Mouse (Mus musculus): ENCODE measurements around the gene Rnf26. TPM values are rescaled to one million over a fixed set of nuclear protein-coding genes. Genes with fewer than 3 reads are reported as not detected.
A peak's percentile ranks its signal among the peaks of the same experiment; 100 is the strongest.

The Rnf26 gene
- polyA plus RNA-seq, 1 experiment from 2014 or later: 45.4 TPM

DNA sequence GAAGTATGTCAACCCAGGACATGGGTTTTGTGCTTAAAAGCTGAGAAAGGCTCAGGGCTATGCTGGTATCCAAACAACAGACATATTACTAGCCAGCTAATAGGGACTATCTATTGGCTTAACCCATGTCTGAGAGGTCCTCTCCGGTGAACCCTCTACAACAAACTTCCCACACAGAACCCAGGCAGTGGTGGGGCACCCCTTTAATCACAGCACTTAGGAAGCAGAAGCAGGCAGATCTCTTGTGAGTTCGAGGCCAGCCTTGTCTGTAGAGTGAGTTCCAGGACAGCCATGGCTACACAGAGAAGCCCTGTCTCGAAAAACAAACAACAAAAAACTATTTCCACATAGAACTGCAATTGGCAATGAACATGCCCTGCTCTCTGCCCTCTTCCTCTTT is 13.4 kb upstream of the Rnf26 start:
- H3K9me3 ChIP-seq (ENCODE audit: control insufficient read depth, low read length): no peaks in the 10 kb centered on the region
- WGBS: 84% methylated on average over 3 of the region's 3 CpGs
- H3K27ac ChIP-seq (ENCODE audit: low read length): peak overlapping the region; percentile 60; the same call in 1 of the 2 replicates
- ATAC-seq: no peak
- no peak overlapping the region for H3K4me2 ChIP-seq (ENCODE audit: low read depth, low read length)
- H3K4me1 ChIP-seq (ENCODE audit: control insufficient read depth, insufficient read depth, low read length): peaks cover 21% of the 10 kb centered on the region
- H3K9ac ChIP-seq (ENCODE audit: low read depth, low read length): no peak overlapping the region
- H3K27me3 ChIP-seq (replicated peaks; ENCODE audit: control insufficient read depth, insufficient read depth, low read length): no peaks in the 10 kb centered on the region
- no peaks in the 10 kb centered on the region for H3K36me3 ChIP-seq (ENCODE audit: control insufficient read depth, insufficient read depth, low read length)
- no peak overlapping the region for H3K4me3 ChIP-seq (ENCODE audit: low read length)

DNA sequence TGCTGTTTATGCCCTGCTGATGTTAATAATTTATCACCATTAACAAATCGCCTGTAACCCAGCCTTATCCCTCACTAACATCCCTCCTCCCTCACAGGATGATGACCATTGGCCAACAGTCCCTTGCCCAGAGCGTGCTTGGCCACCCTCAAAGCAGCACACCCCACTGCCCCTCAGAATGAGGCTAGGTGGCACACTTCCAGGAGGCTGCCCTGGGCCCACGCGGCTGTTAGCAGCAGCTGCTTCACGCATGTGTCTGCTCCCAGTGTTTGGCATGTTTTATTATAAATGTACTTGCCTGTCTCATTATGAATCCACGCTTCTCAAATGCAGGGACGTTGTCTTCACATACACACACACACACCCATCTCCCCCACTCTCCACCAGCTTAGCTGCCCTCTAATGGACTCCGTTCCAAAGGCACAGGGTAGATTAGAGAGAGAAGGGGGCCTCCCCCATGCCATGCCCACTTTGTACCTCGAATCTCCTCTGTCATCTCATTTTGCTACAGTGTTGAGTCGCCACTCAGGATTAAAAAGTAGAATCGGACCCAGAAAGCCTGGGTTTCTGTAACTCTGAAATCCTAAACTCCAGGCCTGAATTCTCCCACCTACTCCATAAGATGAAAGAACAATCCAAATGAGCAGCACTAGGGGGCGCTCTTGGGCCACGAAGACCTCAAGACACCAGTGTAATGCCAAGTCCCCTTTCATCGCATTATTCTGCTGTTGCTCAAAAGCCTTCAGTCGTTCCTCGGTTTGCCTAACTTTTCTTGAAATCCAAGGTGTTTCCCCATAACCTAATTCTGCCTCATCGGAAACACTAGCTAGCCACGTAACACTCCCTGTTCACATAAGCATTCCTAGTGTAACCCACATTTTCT is 12.5 kb upstream of the Rnf26 start:
- peak overlapping the region; percentile 50 for H3K9ac ChIP-seq (ENCODE audit: low read depth, low read length)
- WGBS: 27% methylated on average over 18 of the region's 18 CpGs
- H3K27ac ChIP-seq (ENCODE audit: low read length): peak overlapping the region; percentile 60; the same call in 1 of the 2 replicates
- no peaks in the 10 kb centered on the region for H3K9me3 ChIP-seq (ENCODE audit: control insufficient read depth, low read length)
- H3K4me2 ChIP-seq (ENCODE audit: low read depth, low read length): no peak overlapping the region
- 0 out of 2 replicates have a peak, but pooled peaks have one; percentile 30 for ATAC-seq
- H3K36me3 ChIP-seq (ENCODE audit: control insufficient read depth, insufficient read depth, low read length): no peaks in the 10 kb centered on the region
- no peaks in the 10 kb centered on the region for H3K27me3 ChIP-seq (replicated peaks; ENCODE audit: control insufficient read depth, insufficient read depth, low read length)
- H3K4me3 ChIP-seq (ENCODE audit: low read length): no peak overlapping the region
- H3K4me1 ChIP-seq (ENCODE audit: control insufficient read depth, insufficient read depth, low read length): peaks cover 17% of the 10 kb centered on the region

DNA sequence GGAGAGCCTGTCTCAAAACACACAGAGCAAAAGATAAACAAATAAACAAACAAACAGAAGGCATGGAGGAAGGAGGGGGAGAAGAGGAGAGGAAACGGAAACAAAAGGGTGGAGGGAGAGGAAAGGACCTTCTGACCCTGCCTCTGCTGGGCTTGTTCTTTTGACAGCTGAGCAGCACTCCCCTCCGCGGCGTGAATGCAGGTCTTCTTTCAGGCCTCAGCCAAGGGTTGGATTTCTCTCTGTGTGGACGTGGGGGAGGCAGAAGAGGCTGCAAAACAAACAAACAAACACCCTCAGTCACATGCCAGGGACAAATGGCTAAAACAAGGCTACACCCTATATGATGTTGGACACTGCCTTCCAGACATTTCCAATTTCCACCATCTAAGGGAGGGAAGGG is 11.7 kb upstream of the Rnf26 start:
- H3K4me2 ChIP-seq (ENCODE audit: low read depth, low read length): no peak overlapping the region
- H3K27me3 ChIP-seq (replicated peaks; ENCODE audit: control insufficient read depth, insufficient read depth, low read length): no peaks in the 10 kb centered on the region
- H3K27ac ChIP-seq (ENCODE audit: low read length): no peak overlapping the region
- WGBS: 57% methylated on average over 5 of the region's 5 CpGs
- H3K9ac ChIP-seq (ENCODE audit: low read depth, low read length): no peak overlapping the region
- H3K9me3 ChIP-seq (ENCODE audit: control insufficient read depth, low read length): no peaks in the 10 kb centered on the region
- ATAC-seq: no peak
- H3K4me3 ChIP-seq (ENCODE audit: low read length): no peak overlapping the region
- H3K36me3 ChIP-seq (ENCODE audit: control insufficient read depth, insufficient read depth, low read length): no peaks in the 10 kb centered on the region
- H3K4me1 ChIP-seq (ENCODE audit: control insufficient read depth, insufficient read depth, low read length): peaks cover 11% of the 10 kb centered on the region

DNA sequence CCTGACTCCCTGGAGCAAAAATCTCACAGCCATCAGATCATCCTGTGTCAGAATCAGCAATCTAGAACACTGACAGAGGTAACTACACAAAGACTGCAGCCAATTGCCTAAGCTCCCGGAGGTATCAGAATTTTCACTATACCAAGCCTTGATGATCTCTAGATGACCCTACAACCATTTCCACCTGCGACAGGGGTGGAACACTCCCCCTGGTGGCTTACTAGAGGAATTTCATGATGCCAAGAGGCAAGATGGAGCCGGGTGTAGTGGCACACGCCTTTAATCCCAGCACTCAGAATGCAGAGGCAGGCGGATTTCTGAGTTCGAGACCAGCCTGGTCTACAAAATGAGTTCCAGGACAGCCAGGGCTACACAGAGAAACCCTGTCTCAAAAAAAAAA is 11.0 kb upstream of the Rnf26 start:
- H3K27me3 ChIP-seq (replicated peaks; ENCODE audit: control insufficient read depth, insufficient read depth, low read length): no peaks in the 10 kb centered on the region
- H3K4me2 ChIP-seq (ENCODE audit: low read depth, low read length): no peak overlapping the region
- peaks cover 11% of the 10 kb centered on the region for H3K4me1 ChIP-seq (ENCODE audit: control insufficient read depth, insufficient read depth, low read length)
- no peaks in the 10 kb centered on the region for H3K9me3 ChIP-seq (ENCODE audit: control insufficient read depth, low read length)
- no peaks in the 10 kb centered on the region for H3K36me3 ChIP-seq (ENCODE audit: control insufficient read depth, insufficient read depth, low read length)
- no peak overlapping the region for H3K27ac ChIP-seq (ENCODE audit: low read length)
- 78% methylated on average over 6 of the region's 6 CpGs for WGBS
- ATAC-seq: no peak
- H3K4me3 ChIP-seq (ENCODE audit: low read length): no peak overlapping the region
- H3K9ac ChIP-seq (ENCODE audit: low read depth, low read length): no peak overlapping the region

DNA sequence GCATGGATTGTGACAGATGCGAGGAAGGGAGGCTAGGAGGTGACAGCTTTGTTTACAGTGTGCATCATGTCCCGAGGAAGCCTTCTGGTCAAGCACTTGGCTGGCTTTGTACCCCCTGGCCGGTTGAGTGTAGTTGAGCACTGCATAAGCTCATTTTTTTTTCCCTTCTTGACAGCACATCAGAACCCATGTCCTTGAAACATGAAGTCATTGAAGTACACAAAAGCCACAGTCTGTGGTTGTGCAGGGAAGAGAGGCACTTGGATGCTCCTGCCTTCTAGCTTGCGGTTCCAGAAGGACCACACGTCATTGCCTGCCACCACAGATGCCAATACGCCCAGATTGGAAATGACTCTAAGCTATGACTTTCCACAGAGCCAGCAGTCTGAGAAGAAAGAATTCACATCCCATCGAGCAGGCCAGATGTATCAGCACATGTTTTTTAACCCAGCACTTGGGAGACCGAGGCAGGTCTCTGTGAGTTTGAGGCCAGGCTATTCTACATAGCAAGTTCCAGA is 6.7 kb upstream of the Rnf26 start:
- Histone ChIP-seq H3K4me2 (ENCODE audit: low read depth, low read length) (no peak overlapping the region), H3K4me3 (ENCODE audit: low read length) (no peak overlapping the region), H3K9me3 (ENCODE audit: control insufficient read depth, low read length) (no peaks in the 10 kb centered on the region), H3K4me1 (ENCODE audit: control insufficient read depth, insufficient read depth, low read length) (no peaks in the 10 kb centered on the region), H3K27ac (ENCODE audit: low read length) (no peak overlapping the region), H3K27me3 (replicated peaks; ENCODE audit: control insufficient read depth, insufficient read depth, low read length) (no peaks in the 10 kb centered on the region), H3K36me3 (ENCODE audit: control insufficient read depth, insufficient read depth, low read length) (no peaks in the 10 kb centered on the region), H3K9ac (ENCODE audit: low read depth, low read length) (no peak overlapping the region)
- WGBS: 63% methylated on average over 8 of the region's 8 CpGs
- no peak for ATAC-seq

DNA sequence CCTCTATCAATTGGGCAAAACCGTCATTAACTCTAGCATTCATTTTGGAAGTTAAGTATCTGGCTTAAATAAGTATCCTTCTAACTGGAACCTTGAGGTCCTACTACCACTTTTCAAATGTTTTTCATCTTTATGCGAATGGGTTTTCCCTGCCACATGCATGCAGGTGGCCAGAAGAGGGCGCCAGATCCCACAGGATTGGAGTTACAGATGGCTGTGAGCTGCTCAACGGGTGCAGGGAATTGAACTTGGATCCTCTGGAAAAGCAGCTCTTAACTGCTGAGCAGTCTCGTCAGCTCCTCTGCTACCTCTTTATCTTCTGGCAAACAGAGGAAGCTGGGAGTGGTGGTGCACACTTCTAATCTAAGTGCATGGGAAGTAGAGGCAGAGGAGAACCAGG is 5.7 kb upstream of the Rnf26 start:
- H3K36me3 ChIP-seq (ENCODE audit: control insufficient read depth, insufficient read depth, low read length): no peaks in the 10 kb centered on the region
- H3K27me3 ChIP-seq (replicated peaks; ENCODE audit: control insufficient read depth, insufficient read depth, low read length): no peaks in the 10 kb centered on the region
- WGBS: 55% methylated on average over 5 of the region's 5 CpGs
- H3K27ac ChIP-seq (ENCODE audit: low read length): no peak overlapping the region
- H3K9ac ChIP-seq (ENCODE audit: low read depth, low read length): no peak overlapping the region
- no peak for ATAC-seq
- no peaks in the 10 kb centered on the region; the same call in 1 of the 2 replicates for H3K4me1 ChIP-seq (ENCODE audit: control insufficient read depth, insufficient read depth, low read length)
- H3K4me3 ChIP-seq (ENCODE audit: low read length): no peak overlapping the region
- no peak overlapping the region for H3K4me2 ChIP-seq (ENCODE audit: low read depth, low read length)
- H3K9me3 ChIP-seq (ENCODE audit: control insufficient read depth, low read length): no peaks in the 10 kb centered on the region

DNA sequence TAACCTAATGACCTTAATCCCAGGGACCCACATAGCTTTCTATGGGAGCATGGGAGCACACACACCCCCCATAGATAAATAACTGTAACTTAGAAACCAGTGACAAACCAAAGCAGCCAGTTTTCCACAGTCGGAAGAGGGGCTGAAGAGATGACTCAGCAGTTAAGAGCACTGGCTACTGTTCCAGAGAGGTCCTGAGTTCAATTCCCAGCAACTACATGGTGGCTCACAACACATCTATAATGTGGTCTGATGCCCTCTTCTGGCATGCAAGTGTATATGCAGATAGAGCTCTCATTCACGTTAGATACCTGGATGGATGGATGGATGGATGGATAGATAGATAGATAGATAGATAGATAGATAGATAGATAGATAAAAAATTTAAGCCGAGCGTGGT is 2.9 kb upstream of the Rnf26 start:
- Histone ChIP-seq H3K9ac (ENCODE audit: low read depth, low read length) (no peak overlapping the region), H3K4me1 (ENCODE audit: control insufficient read depth, insufficient read depth, low read length) (no peaks in the 10 kb centered on the region; the same call in 1 of the 2 replicates), H3K27ac (ENCODE audit: low read length) (no peak overlapping the region), H3K4me2 (ENCODE audit: low read depth, low read length) (no peak overlapping the region), H3K36me3 (ENCODE audit: control insufficient read depth, insufficient read depth, low read length) (no peaks in the 10 kb centered on the region), H3K9me3 (ENCODE audit: control insufficient read depth, low read length) (no peaks in the 10 kb centered on the region), H3K27me3 (replicated peaks; ENCODE audit: control insufficient read depth, insufficient read depth, low read length) (no peaks in the 10 kb centered on the region), H3K4me3 (ENCODE audit: low read length) (no peak overlapping the region)
- ATAC-seq: no peak
- WGBS: 90% methylated on average over 4 of the region's 4 CpGs

DNA sequence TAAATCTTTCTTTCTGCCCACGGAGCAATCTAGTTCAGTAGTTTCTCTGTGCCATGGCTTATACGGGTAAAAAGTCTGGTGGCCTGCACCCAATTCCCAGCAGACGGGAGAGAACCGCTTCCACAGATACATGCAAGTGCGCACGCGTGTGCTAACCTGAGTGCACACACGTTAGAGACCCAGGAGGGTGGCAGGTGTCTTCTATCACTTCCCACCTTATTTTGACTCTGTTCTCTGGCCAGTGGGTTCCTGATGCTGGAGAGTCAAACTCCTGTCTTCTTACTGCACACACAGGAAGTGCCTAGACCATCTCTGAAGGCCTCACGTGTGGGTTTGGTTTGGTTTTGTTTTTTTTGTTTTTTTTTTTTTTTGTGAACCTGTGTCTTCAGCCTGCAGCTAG is 2.3 kb upstream of the Rnf26 start:
- no peak overlapping the region for H3K4me3 ChIP-seq (ENCODE audit: low read length)
- no peak overlapping the region for H3K27ac ChIP-seq (ENCODE audit: low read length)
- no peaks in the 10 kb centered on the region for H3K36me3 ChIP-seq (ENCODE audit: control insufficient read depth, insufficient read depth, low read length)
- no peaks in the 10 kb centered on the region for H3K9me3 ChIP-seq (ENCODE audit: control insufficient read depth, low read length)
- ATAC-seq: no peak
- H3K4me1 ChIP-seq (ENCODE audit: control insufficient read depth, insufficient read depth, low read length): peaks cover 1% of the 10 kb centered on the region; the same call in 1 of the 2 replicates
- WGBS: 88% methylated on average over 9 of the region's 9 CpGs
- H3K9ac ChIP-seq (ENCODE audit: low read depth, low read length): no peak overlapping the region
- no peaks in the 10 kb centered on the region for H3K27me3 ChIP-seq (replicated peaks; ENCODE audit: control insufficient read depth, insufficient read depth, low read length)
- H3K4me2 ChIP-seq (ENCODE audit: low read depth, low read length): no peak overlapping the region

DNA sequence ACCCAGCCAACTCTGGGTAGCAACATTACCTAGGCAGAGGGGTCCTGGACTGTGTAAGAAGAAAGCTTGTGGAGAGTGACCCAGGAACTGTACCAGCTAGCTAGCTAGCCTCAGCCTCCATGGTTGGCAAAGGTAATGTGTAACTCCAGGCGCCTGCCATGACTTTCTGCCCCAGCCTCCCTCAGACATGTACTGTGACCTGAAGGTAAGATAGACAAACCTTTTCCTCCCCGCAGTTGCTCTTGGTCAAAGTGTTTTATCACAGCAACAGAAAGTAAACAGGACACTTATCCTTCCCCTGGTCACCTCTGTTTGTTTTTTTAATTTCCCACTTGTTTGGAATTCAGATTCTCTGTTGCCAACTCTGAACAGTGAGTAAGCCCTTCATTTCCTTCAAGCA is 1.1 kb upstream of the Rnf26 start:
- no peak overlapping the region for H3K4me3 ChIP-seq (ENCODE audit: low read length)
- H3K4me2 ChIP-seq (ENCODE audit: low read depth, low read length): no peak overlapping the region
- H3K4me1 ChIP-seq (ENCODE audit: control insufficient read depth, insufficient read depth, low read length): peaks cover 13% of the 10 kb centered on the region
- H3K27ac ChIP-seq (ENCODE audit: low read length): no peak overlapping the region
- 58% methylated on average over 2 of the region's 2 CpGs for WGBS
- ATAC-seq: no peak
- no peaks in the 10 kb centered on the region for H3K27me3 ChIP-seq (replicated peaks; ENCODE audit: control insufficient read depth, insufficient read depth, low read length)
- no peaks in the 10 kb centered on the region for H3K9me3 ChIP-seq (ENCODE audit: control insufficient read depth, low read length)
- no peak overlapping the region for H3K9ac ChIP-seq (ENCODE audit: low read depth, low read length)
- H3K36me3 ChIP-seq (ENCODE audit: control insufficient read depth, insufficient read depth, low read length): no peaks in the 10 kb centered on the region
